Mouse (Mus musculus): ENCODE measurements around the gene Fhad1.

GRCm38 (mm10) chr4:142014659-142015608, at the start of gene Fhad1:
- TF ChIP-seq CTCF (IDR thresholded peaks at IDR 0.05; ENCODE audit: low read depth, low read length) (no peak), EP300 (IDR thresholded peaks at IDR 0.05; ENCODE audit: insufficient read depth, low read depth, low read length) (peak; percentile 28; the same call in 1 of the 2 replicates), POLR2A (IDR thresholded peaks at IDR 0.05; ENCODE audit: insufficient read depth, low read length) (no peak)

Data from ES-Bruce4 (cell line).